Mouse (Mus musculus) forebrain, embryonic 10.5 days (tissue): ENCODE data around the gene Git1. TPM values are rescaled to one million over a fixed set of nuclear protein-coding genes. Genes with fewer than 3 reads are reported as not detected.

Experiments
- DNase-seq: peaks from one replicate; pipeline ENCODE4 v3.0.0-alpha.2; 2017; ENCODE audit warnings: low spot score; ENCODE audit errors: extremely low spot score
- H3K27ac ChIP-seq: fragments of 300-500 bp; sonication (generic); 2 replicates; pipeline ENCODE4 v1.5.1; 2016; ENCODE audit warnings: mild to moderate bottlenecking
- H3K27me3 ChIP-seq: fragments of 300-500 bp; sonication (generic); 2 replicates; pipeline ENCODE4 v1.6.1; 2016; ENCODE audit warnings: mild to moderate bottlenecking; ENCODE audit not compliant: poor library complexity, severe bottlenecking
- H3K36me3 ChIP-seq: fragments of 300-500 bp; sonication (generic); replicated peaks from 2 replicates; pipeline ENCODE4 v1.6.1; 2016; ENCODE audit warnings: mild to moderate bottlenecking, moderate library complexity
- H3K4me1 ChIP-seq: fragments of 300-500 bp; sonication (generic); 2 replicates; pipeline ENCODE4 v1.6.1; 2016
- H3K4me3 ChIP-seq: fragments of 300-500 bp; sonication (generic); 2 replicates; pipeline ENCODE4 v1.5.1; 2016; ENCODE audit warnings: mild to moderate bottlenecking, moderate library complexity
- H3K9me3 ChIP-seq: fragments of 300-500 bp; sonication (generic); 2 replicates; pipeline ENCODE4 v1.6.1; 2016; ENCODE audit warnings: mild to moderate bottlenecking, moderate library complexity
- WGBS: fragments of 180-500 bp; shearing (Covaris S2); methylation state at CpG from one replicate; pipeline ENCODE4 v1.1.7; 2016; 5-methylcytosine and 5-hydroxymethylcytosine counted together
- polyA plus RNA-seq: library from polyadenylated mRNA; unstranded; fragments of >200 nt; fragmentation: Nextera tagmentation; extraction: Ambion mirVana; gene quantifications from 2 replicates; pipeline ENCODE4 v1.2.1, GENCODE M21; 2016

Git1 gene
- polyA plus RNA-seq, 1 experiment from 2014 or later: 12.8 TPM

DNA sequence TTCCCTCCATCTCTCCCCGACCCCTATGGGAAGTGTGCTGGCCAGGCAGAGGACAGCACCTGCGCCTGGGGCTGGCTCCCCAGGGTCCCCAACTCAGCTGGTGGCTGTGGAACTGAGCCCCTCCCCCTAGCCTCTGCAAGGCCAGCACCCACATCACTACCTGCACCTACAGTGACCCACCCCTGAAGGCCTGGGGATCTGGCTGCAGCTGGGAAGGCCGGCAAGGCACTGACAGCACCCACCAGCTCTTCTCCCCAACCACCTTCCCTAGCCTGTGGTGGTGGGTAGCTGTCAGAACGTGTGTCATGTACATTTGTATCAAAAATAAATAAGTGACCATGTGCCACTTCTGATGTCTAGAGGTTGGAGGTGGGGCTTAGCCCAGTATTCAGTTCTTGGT lies 14.1 kb downstream of the Git1 start:
- 78% methylated on average over 4 of the region's 4 CpGs for WGBS
- Histone ChIP-seq H3K27ac (no peak overlapping the region), H3K9me3 (no peaks in the 10 kb centered on the region), H3K4me1 (peaks cover 38% of the 10 kb centered on the region), H3K36me3 (peaks cover 80% of the 10 kb centered on the region), H3K4me3 (peak overlapping the region; percentile 9; the same call in 1 of the 2 replicates), H3K27me3 (peaks cover 11% of the 10 kb centered on the region)
- DNase-seq: no peak

- DNase-seq: peak; percentile 79
- peaks cover 71% of the 10 kb centered on the region for H3K36me3 ChIP-seq
- H3K4me1 ChIP-seq: peaks cover 38% of the 10 kb centered on the region
- no peaks in the 10 kb centered on the region for H3K9me3 ChIP-seq
- peak overlapping the region; percentile 50 for H3K4me3 ChIP-seq
- WGBS: 21% methylated on average over 49 of the region's 49 CpGs
- peaks cover 12% of the 10 kb centered on the region for H3K27me3 ChIP-seq
- H3K27ac ChIP-seq: peak overlapping the region; percentile 78
Observed at GRCm38 (mm10) chr11:77508068-77509021, 15.0 kb downstream of the Git1 start.

DNA sequence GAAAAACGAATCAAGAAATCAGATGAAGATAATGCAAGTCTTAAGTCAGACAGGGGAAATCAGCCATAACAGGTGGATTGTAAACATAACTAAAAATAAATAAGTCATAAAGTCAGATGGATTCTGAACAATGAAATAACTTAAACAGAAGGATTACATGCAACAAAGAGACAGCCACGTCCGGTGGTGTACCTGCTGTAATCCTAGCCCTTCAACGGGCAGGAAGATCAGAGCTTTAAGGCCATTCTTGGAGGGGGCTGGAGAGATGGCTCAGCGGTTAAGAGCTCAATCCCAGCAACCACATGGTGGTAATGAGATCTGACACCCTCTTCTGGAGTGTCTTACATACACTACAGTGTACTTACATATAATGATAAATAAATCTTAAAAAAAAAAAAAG lies 18.0 kb downstream of the Git1 start:
- peaks cover 64% of the 10 kb centered on the region for H3K4me1 ChIP-seq
- DNase-seq: no peak
- peaks cover 38% of the 10 kb centered on the region for H3K27me3 ChIP-seq
- 80% methylated on average over 5 of the region's 5 CpGs for WGBS
- no peak overlapping the region for H3K4me3 ChIP-seq
- H3K36me3 ChIP-seq: peaks cover 41% of the 10 kb centered on the region
- H3K9me3 ChIP-seq: no peaks in the 10 kb centered on the region
- H3K27ac ChIP-seq: no peak overlapping the region

- Histone ChIP-seq H3K27me3 (peaks cover 55% of the 10 kb centered on the region), H3K9me3 (no peaks in the 10 kb centered on the region), H3K4me3 (peak overlapping the region; percentile 72), H3K4me1 (peaks cover 68% of the 10 kb centered on the region), H3K27ac (peak overlapping the region; percentile 88), H3K36me3 (peaks cover 25% of the 10 kb centered on the region)
- peak; percentile 94 for DNase-seq
- WGBS: under 1% methylated on average over 82 of the region's 84 CpGs
Observed at GRCm38 (mm10) chr11:77512891-77513810, 19.8 kb downstream of the Git1 start.

GRCm38 (mm10) chr11:77513811-77514170 lies 20.4 kb downstream of the Git1 start:
- peaks cover 58% of the 10 kb centered on the region for H3K27me3 ChIP-seq
- H3K4me1 ChIP-seq: peaks cover 68% of the 10 kb centered on the region
- H3K36me3 ChIP-seq: peaks cover 24% of the 10 kb centered on the region
- peak overlapping the region; percentile 72 for H3K4me3 ChIP-seq
- H3K9me3 ChIP-seq: no peaks in the 10 kb centered on the region
- H3K27ac ChIP-seq: peak overlapping the region; percentile 88
- 2% methylated on average over 10 of the region's 10 CpGs for WGBS
- no peak for DNase-seq

- no peak for DNase-seq
- WGBS: 2% methylated on average over 19 of the region's 19 CpGs
- Histone ChIP-seq H3K9me3 (no peaks in the 10 kb centered on the region), H3K4me1 (peaks cover 72% of the 10 kb centered on the region), H3K36me3 (peaks cover 19% of the 10 kb centered on the region), H3K27me3 (peaks cover 58% of the 10 kb centered on the region), H3K27ac (peak overlapping the region; percentile 88), H3K4me3 (peak overlapping the region; percentile 72)
Observed at GRCm38 (mm10) chr11:77514281-77514831, 21.0 kb downstream of the Git1 start.

- Histone ChIP-seq H3K27me3 (peaks cover 58% of the 10 kb centered on the region), H3K4me1 (peaks cover 79% of the 10 kb centered on the region), H3K36me3 (peaks cover 12% of the 10 kb centered on the region), H3K27ac (peak within 1 kb of the TSS; percentile 88), H3K9me3 (no peaks in the 10 kb centered on the region), H3K4me3 (peak within 1 kb of the TSS; percentile 72)
- whole genome bisulfite sequencing: under 1% methylated on average over 68 of the region's 72 CpGs
- DNase-seq: peak; percentile 88
Observed at GRCm38 (mm10) chr11:77514832-77515636, 21.7 kb downstream of the Git1 start, which contains the start of gene Abhd15. Abhd15 (plus strand) TSS chr11:77515121.

DNA sequence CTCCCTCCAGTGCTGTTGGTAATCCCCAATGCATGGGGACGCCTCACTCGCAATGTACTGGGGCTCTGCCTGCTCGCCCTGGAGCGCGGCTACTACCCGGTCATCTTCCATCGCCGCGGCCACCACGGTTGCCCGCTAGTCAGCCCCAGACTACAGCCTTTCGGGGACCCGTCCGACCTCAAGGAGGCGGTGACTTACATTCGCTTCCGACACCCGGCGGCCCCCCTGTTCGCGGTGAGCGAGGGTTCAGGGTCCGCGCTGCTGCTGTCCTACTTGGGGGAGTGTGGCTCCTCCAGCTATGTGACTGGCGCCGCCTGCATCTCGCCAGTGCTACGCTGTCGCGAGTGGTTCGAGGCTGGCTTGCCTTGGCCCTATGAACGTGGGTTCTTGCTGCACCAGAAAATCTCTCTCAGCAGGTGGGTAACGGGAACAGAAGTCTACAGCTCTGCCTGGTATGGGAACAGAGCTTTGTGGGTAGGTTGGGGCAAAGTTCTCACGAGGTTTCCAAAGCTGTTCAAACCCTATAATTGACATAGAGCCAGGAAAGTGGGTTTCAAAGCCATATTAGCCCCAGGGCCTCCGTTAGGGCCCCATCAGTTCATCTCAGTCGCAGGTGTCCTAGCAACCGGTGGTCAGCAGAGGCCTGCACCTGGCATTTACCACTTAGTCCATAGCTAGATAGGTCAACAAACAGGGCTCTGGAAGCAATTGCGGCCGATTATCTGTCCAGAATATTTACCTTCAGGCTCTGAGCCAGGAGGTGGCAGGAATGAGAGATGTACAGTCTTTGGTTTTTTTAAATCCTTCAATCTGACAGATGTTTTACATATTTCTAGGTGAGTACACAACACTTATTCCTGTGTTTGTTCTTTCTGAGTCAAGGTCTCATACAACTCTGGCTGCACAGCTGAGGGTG lies 22.5 kb downstream of the Git1 start, which contains the start of gene Trp53i13:
TSS of gene Trp53i13 (minus strand) at position 344 of the 916 bp plus-strand sequence.
- peaks cover 87% of the 10 kb centered on the region for H3K4me1 ChIP-seq
- no peak for DNase-seq

DNA sequence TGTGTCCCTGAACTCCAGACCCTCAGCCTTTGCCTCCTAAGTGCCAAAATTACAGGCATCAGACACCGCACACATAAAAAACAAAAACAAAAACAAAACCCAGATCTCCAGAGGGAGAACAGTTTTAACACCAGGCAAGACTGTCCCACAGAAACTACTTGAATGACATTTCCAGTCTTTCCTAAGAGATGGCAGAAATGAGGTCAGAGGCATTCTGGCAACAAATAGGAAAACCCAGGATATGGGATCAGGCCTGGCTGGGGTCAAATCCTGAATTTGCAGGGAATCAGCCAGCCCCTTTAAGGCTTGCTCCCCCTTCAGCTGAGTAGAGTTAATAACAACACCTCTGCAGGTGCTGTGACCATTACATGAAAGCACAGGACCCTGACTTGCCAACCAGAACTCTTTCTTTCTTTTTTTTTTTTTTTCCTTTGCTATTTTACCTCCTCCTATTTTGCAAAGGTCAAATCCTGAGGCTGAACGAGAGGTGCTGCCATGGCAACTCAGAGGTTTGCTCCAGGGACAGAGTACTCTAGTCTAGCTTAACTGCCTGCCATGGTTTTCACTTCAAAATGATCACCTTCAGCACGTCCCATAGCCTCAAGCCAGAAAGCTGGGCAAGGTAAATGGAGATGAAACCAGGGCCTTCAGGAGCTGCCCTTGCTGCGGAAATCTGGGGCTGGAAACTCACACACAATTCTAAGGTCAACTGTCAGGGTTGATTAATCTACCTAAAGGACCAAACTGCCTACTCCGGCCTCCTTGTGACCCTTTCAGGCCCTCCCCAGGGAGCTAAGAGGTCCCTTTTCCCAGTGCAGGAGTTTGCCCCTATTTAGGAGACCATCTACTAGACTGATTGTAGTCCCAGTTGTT lies 23.4 kb downstream of the Git1 start:
- Histone ChIP-seq H3K9me3 (no peaks in the 10 kb centered on the region), H3K4me3 (peak overlapping the region; percentile 72; the same call in 1 of the 2 replicates), H3K27me3 (peaks cover 58% of the 10 kb centered on the region), H3K4me1 (peaks cover 90% of the 10 kb centered on the region), H3K27ac (no peak overlapping the region), H3K36me3 (peaks cover 5% of the 10 kb centered on the region; the same call in 1 of the 2 replicates)
- 62% methylated on average over 5 of the region's 5 CpGs for WGBS
- no peak for DNase-seq

More for the DNA sequence above, 22.5 kb downstream of the Git1 start, which contains the start of gene Trp53i13:
- Histone ChIP-seq H3K27me3 (peaks cover 58% of the 10 kb centered on the region), H3K36me3 (peaks cover 5% of the 10 kb centered on the region; the same call in 1 of the 2 replicates), H3K4me3 (peak within 1 kb of the TSS; percentile 72), H3K27ac (peak within 1 kb of the TSS; percentile 88), H3K9me3 (no peaks in the 10 kb centered on the region)
- WGBS: 5% methylated on average over 39 of the region's 39 CpGs
